Mouse (Mus musculus): ENCODE measurements around the gene Otoa.

DNA sequence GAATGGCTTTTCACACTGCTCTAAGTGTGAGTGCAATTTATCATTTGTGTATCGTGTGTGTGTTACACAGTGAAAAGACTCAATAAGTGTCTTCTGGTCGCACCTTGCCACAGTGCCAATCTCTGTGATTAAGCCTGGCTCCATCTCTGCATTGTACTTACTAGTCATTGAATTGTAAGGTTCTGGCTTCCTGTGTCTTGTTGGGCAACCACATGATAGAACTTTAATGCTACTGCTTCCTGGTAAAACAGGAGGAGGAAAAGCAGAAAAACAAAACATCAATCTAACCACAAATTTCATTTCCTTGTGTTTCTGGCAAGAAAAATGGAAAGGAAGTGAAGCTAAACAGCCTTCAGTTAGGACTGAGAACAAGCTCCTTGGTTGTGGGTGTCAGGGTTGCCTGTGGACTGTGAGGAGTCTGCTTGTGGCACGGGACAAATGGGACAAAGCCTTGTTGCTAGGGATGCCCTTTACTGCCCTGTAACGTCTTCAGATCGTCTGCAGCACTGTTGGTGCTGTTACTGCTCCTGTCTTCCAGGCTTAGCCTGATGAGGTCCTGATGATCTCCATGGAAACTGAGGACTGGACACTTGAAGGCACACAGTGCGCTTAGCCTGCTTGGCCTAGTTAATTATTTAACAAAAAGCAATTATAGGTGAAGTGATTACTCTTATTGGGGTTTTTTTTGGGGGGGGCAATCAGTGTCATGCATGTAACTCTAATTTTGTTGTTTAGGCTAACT lies 21.8 kb upstream of the Otoa start:
- TF ChIP-seq EP300 (IDR thresholded peaks at IDR 0.05; ENCODE audit: low read depth) (no peak), CTCF (IDR thresholded peaks at IDR 0.05; ENCODE audit: low read depth) (no peak)

All from liver, embryonic 14.5 days (tissue).